Mouse (Mus musculus) limb, embryonic 11.5 days (tissue): ENCODE results near the gene Cenpo. TPM values are rescaled to one million over a fixed set of nuclear protein-coding genes. Genes with fewer than 3 reads are reported as not detected.

ENCODE experiments used
- ATAC-seq: fragments of 200-750 bp; cut with Nextera tagmentation; 2 replicates; pipeline ENCODE4 v1.8.0; 2017; ENCODE audit warnings: low read depth; ENCODE audit not compliant: insufficient number of reproducible peaks, low FRiP score, low TSS enrichment
- DNase-seq: peaks from one replicate; pipeline ENCODE4 v3.0.0-alpha.2; 2015; ENCODE audit warnings: low spot score
- H3K27ac ChIP-seq: fragments of 300-500 bp; sonication (generic); replicated peaks from 2 replicates; pipeline ENCODE4 v1.5.1; 2014; ENCODE audit warnings: low read depth, mild to moderate bottlenecking, low read length
- H3K27me3 ChIP-seq: fragments of 300-500 bp; sonication (generic); 2 replicates; pipeline ENCODE4 v1.6.1; 2014; ENCODE audit warnings: mild to moderate bottlenecking, low read length, mixed read lengths; ENCODE audit not compliant: control insufficient read depth, insufficient read depth
- H3K36me3 ChIP-seq: fragments of 300-500 bp; sonication (generic); 2 replicates; pipeline ENCODE4 v1.6.1; 2014; ENCODE audit warnings: mild to moderate bottlenecking, low read length, moderate library complexity, mixed read lengths; ENCODE audit not compliant: control insufficient read depth, insufficient read depth
- H3K4me1 ChIP-seq: fragments of 300-500 bp; sonication (generic); 2 replicates; pipeline ENCODE4 v1.6.1; 2014; ENCODE audit warnings: low read length, mixed read lengths; ENCODE audit not compliant: control insufficient read depth, insufficient read depth
- H3K4me2 ChIP-seq: fragments of 300-500 bp; sonication (generic); 2 replicates; pipeline ENCODE4 v1.6.1; 2014; ENCODE audit warnings: low read depth, mild to moderate bottlenecking, moderate library complexity; ENCODE audit not compliant: severe bottlenecking
- H3K4me3 ChIP-seq: fragments of 300-500 bp; sonication (generic); 2 replicates; pipeline ENCODE4 v1.5.1; 2014; ENCODE audit warnings: low read depth, low read length
- H3K9ac ChIP-seq: fragments of 300-500 bp; sonication (generic); 2 replicates; pipeline ENCODE4 v1.6.1; 2014; ENCODE audit warnings: mild to moderate bottlenecking, low read length
- H3K9me3 ChIP-seq: fragments of 300-500 bp; sonication (generic); 2 replicates; pipeline ENCODE4 v1.6.1; 2016; ENCODE audit warnings: low read length; ENCODE audit not compliant: control insufficient read depth
- WGBS: fragments of 180-500 bp; shearing (Covaris S2); extraction: QIAGEN DNeasy Blood & Tissue Kit; methylation state at CpG from one replicate; pipeline ENCODE4 v1.1.7; 2014; 5-methylcytosine and 5-hydroxymethylcytosine counted together
- polyA plus RNA-seq: library from polyadenylated mRNA; unstranded; fragments of >200 nt; fragmentation: Nextera tagmentation; extraction: Ambion mirVana; gene quantifications from 2 replicates; pipeline ENCODE4 v1.2.1, GENCODE M21; 2014

The Cenpo gene
- polyA plus RNA-seq: 18.7 and 25.9 TPM in 2 replicates

- under 1% methylated on average over 50 of the region's 50 CpGs for WGBS
- Histone ChIP-seq H3K36me3 (no peaks in the 10 kb centered on the region; the same call in 1 of the 2 replicates), H3K9ac (peak within 1 kb of the TSS; percentile 73), H3K27ac (peak within 1 kb of the TSS; percentile 52; the same call in 1 of the 2 replicates), H3K9me3 (no peaks in the 10 kb centered on the region), H3K4me2 (peak within 1 kb of the TSS; percentile 62), H3K4me1 (peaks cover 3% of the 10 kb centered on the region; the same call in 1 of the 2 replicates), H3K4me3 (peak within 1 kb of the TSS; percentile 65), H3K27me3 (no peaks in the 10 kb centered on the region)
- ATAC-seq (peak; percentile 98), DNase-seq (peak; percentile 95)
Measured at GRCm38 (mm10) chr12:4233572-4234508, at the start of gene Cenpo, which contains the start of gene Ptrhd1. Gene Cenpo (minus strand): TSS chr12:4234294. Gene Ptrhd1 (plus strand): TSS chr12:4234027.

GRCm38 (mm10) chr12:4279878-4280277 lies 45.8 kb upstream of the Cenpo start:
- WGBS: 88% methylated on average over 3 of the region's 3 CpGs
- Histone ChIP-seq H3K27me3 (no peaks in the 10 kb centered on the region), H3K9me3 (no peaks in the 10 kb centered on the region), H3K27ac (no peak overlapping the region), H3K9ac (no peak overlapping the region), H3K4me3 (no peak overlapping the region), H3K36me3 (no peaks in the 10 kb centered on the region), H3K4me2 (no peak overlapping the region), H3K4me1 (no peaks in the 10 kb centered on the region)
- ATAC-seq (no peak), DNase-seq (no peak)

- Histone ChIP-seq H3K9ac (no peak overlapping the region), H3K9me3 (no peaks in the 10 kb centered on the region), H3K27me3 (no peaks in the 10 kb centered on the region), H3K4me2 (no peak overlapping the region), H3K4me3 (no peak overlapping the region), H3K27ac (no peak overlapping the region), H3K36me3 (no peaks in the 10 kb centered on the region), H3K4me1 (no peaks in the 10 kb centered on the region)
- ATAC-seq: no peak
- 87% methylated on average over 3 of the region's 3 CpGs for WGBS
- DNase-seq: no peak
Measured at GRCm38 (mm10) chr12:4278978-4279755, 45.1 kb upstream of the Cenpo start.

- WGBS: 93% methylated on average over 6 of the region's 6 CpGs
- DNase-seq (no peak), ATAC-seq (no peak)
- no peak overlapping the region for H3K9ac ChIP-seq
- H3K4me2 ChIP-seq: no peak overlapping the region
- H3K36me3 ChIP-seq: no peaks in the 10 kb centered on the region
- H3K4me1 ChIP-seq: no peaks in the 10 kb centered on the region
- no peaks in the 10 kb centered on the region for H3K9me3 ChIP-seq
- no peaks in the 10 kb centered on the region for H3K27me3 ChIP-seq
- no peak overlapping the region for H3K4me3 ChIP-seq
- H3K27ac ChIP-seq: no peak overlapping the region
Measured at GRCm38 (mm10) chr12:4271078-4271477, 37.0 kb upstream of the Cenpo start.

GRCm38 (mm10) chr12:4267765-4268164 lies 33.7 kb upstream of the Cenpo start:
- no peak overlapping the region for H3K27ac ChIP-seq
- no peak overlapping the region for H3K9ac ChIP-seq
- DNase-seq: no peak
- 96% methylated on average over 4 of the region's 4 CpGs for WGBS
- H3K36me3 ChIP-seq: no peaks in the 10 kb centered on the region
- no peak overlapping the region for H3K4me3 ChIP-seq
- H3K27me3 ChIP-seq: no peaks in the 10 kb centered on the region
- no peaks in the 10 kb centered on the region for H3K4me1 ChIP-seq
- H3K9me3 ChIP-seq: no peaks in the 10 kb centered on the region
- no peak for ATAC-seq
- no peak overlapping the region for H3K4me2 ChIP-seq

- DNase-seq (no peak), ATAC-seq (no peak)
- 90% methylated on average over 16 of the region's 16 CpGs for WGBS
- Histone ChIP-seq H3K9ac (no peak overlapping the region), H3K4me1 (no peaks in the 10 kb centered on the region), H3K9me3 (no peaks in the 10 kb centered on the region), H3K27me3 (no peaks in the 10 kb centered on the region), H3K4me2 (no peak overlapping the region), H3K27ac (no peak overlapping the region), H3K36me3 (no peaks in the 10 kb centered on the region), H3K4me3 (no peak overlapping the region)
Measured at GRCm38 (mm10) chr12:4252742-4253655, 18.9 kb upstream of the Cenpo start.

GRCm38 (mm10) chr12:4249786-4250185 lies 15.7 kb upstream of the Cenpo start:
- DNase-seq (no peak), ATAC-seq (no peak)
- Histone ChIP-seq H3K27me3 (no peaks in the 10 kb centered on the region), H3K4me3 (no peak overlapping the region), H3K9ac (no peak overlapping the region), H3K4me1 (no peaks in the 10 kb centered on the region), H3K36me3 (no peaks in the 10 kb centered on the region), H3K9me3 (no peaks in the 10 kb centered on the region), H3K4me2 (no peak overlapping the region), H3K27ac (no peak overlapping the region)
- WGBS: 86% methylated on average over 6 of the region's 6 CpGs
